Mouse (Mus musculus) G1E (cell line): ENCODE measurements around the gene Pik3cg.

Experiments used
- CTCF ChIP-seq: IDR thresholded peaks from 2 replicates; pipeline ENCODE4 v1.5.1; 2012; ENCODE audit warnings: low read depth, low read length, inconsistent platforms, mixed read lengths
- GATA1 ChIP-seq: IDR thresholded peaks from 2 replicates; pipeline ENCODE4 v1.6.1; 2012; ENCODE audit warnings: borderline replicate concordance, low read length, inconsistent platforms, mixed read lengths
- GATA2 ChIP-seq: IDR thresholded peaks from 2 replicates; pipeline ENCODE4 v1.6.1; 2012; ENCODE audit warnings: low read depth, low read length, inconsistent platforms, borderline replicate concordance
- POLR2AphosphoS5 ChIP-seq: IDR thresholded peaks from 2 replicates; pipeline ENCODE4 v1.6.1; 2012; ENCODE audit warnings: low read depth, low read length, inconsistent platforms; ENCODE audit not compliant: insufficient replicate concordance
- TAL1 ChIP-seq: conservative IDR thresholded peaks from 2 replicates; pipeline ENCODE4 v1.6.1; 2012; ENCODE audit warnings: low read depth, low read length, inconsistent platforms, mixed read lengths

- TF ChIP-seq CTCF = no peak
- TF ChIP-seq GATA1 = no peak
- no peak for TF ChIP-seq TAL1
- no peak for TF ChIP-seq POLR2AphosphoS5
- TF ChIP-seq GATA2 = no peak
These were observed 70.1 kb downstream of the Pik3cg start for GRCm38 (mm10) chr12:32138362-32138761.
